Mouse (Mus musculus): ENCODE data around the gene 9530003J23Rik.

GRCm38 (mm10) chr10:117223758-117224101, 14.8 kb downstream of the 9530003J23Rik start:
- peak; percentile 12 for TF ChIP-seq POLR2A (IDR thresholded peaks at IDR 0.05; ENCODE audit: insufficient read depth, low read length)
- TF ChIP-seq CTCF (IDR thresholded peaks at IDR 0.05; ENCODE audit: low read depth, low read length) = no peak
